Mouse (Mus musculus) erythroblast, embryonic 14.5 days (primary cell): ENCODE data around the gene Pgf.

Source experiments
- GATA1 ChIP-seq: IDR thresholded peaks from 2 replicates; pipeline ENCODE4 v1.6.1; 2012; ENCODE audit warnings: low read length, inconsistent platforms, mixed read lengths
- TAL1 ChIP-seq: IDR thresholded peaks from 3 replicates; pipeline ENCODE4 v1.6.1; 2012; ENCODE audit warnings: low read length, inconsistent platforms, mixed read lengths

DNA sequence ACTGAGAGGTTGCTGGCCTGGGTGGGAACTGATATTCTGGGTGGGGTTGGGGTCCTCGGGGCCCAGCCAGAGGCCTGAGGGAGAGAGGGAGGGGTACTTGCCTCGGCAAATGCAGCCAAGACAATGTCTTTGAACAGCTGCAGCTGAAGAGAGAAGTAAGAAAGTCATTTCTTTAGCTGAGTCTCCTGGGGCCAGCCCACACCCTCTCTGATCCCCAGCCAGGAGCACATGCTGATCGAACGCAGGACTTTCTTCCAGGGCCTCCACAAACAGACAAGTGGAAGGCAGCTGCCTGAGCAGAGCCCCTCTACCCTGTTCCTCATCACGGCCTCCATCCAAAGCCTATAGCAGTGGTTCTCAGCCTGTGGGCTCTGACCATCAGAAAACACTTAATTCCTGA, 12.6 kb downstream of the Pgf start:
- TF ChIP-seq TAL1 = no peak
- no peak for TF ChIP-seq GATA1
